Mouse (Mus musculus) heart, postnatal 25 days (tissue): Measurements from ENCODE around the gene Cacna2d3. TPM values are rescaled to one million over a fixed set of nuclear protein-coding genes. Genes with fewer than 3 reads are reported as not detected.

Experiments used
- DNase-seq: peaks from one replicate; pipeline ENCODE4 v3.0.0; 2022; ENCODE audit warnings: low spot score
- intact Hi-C: fragments of 180-260 bp; cut with DNase I; formaldehyde crosslinking; loops from one replicate; pipeline ENCODE4 v1.15.1; 2025
- total RNA-seq, 2 experiments: library from RNA; stranded (reverse); gene quantifications; 2 replicates each; pipeline ENCODE4 v1.2.3; 2021

Cacna2d3 gene
- total RNA-seq, 2 experiments from 2014 or later: 0.31 to 0.60 TPM

DNA sequence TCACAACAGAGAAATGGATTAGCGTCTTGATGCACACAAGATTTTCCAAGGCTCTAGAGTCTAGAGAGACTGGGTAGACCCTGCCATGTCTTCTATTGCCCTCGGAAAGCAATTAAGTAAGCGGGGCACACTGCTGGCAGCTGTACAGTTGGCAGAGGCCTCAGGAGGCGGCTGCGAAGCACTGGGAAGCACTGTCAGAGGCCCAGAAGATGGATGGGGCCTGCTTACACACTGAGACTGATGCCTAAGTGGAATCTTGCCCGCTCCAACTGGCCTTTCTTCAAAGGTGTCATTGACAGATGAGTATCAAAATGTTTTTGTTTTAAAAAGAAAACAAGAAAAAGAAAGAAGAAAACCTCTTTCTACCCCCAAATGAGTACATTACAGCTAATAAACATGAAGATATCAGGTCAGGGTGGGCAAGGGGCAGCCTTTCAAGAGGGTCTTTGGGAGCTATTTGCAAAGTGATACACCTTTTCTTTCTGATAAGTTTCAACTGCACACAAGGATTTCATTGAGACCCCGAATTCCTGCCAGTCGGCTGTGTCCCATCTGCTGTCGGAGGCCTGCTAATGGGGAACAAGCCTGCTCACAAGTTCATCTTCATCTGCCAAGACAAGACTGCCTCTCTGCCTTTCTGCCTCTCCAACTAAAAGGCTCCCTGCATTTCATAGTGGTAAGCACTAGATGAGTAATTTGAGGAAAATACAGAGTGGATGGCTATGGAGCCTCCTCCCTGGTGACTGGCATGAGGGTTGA lies 680.9 kb downstream of the Cacna2d3 start:
- no peak for DNase-seq
- intact Hi-C loops: no loop called here

DNA sequence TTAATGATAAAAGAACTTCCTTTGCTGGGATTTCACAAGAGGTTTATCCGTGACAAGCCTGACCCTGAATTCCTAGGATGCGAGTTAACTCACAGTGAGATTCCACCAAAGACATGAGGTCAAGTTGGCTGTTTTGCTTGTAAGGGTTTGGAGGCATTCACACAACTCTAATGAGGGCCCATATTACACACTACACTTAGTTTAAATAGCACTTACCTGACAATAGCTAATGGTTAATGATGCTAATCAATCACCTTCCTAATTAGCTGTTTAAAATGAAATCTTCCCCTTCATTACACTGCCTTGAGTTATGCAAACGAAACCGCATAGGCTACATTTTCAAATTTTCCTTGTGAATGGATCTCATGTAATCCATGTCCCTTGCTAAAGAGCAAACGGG lies 683.4 kb downstream of the Cacna2d3 start:
- intact Hi-C loops: no loop called here
- no peak for DNase-seq

DNA sequence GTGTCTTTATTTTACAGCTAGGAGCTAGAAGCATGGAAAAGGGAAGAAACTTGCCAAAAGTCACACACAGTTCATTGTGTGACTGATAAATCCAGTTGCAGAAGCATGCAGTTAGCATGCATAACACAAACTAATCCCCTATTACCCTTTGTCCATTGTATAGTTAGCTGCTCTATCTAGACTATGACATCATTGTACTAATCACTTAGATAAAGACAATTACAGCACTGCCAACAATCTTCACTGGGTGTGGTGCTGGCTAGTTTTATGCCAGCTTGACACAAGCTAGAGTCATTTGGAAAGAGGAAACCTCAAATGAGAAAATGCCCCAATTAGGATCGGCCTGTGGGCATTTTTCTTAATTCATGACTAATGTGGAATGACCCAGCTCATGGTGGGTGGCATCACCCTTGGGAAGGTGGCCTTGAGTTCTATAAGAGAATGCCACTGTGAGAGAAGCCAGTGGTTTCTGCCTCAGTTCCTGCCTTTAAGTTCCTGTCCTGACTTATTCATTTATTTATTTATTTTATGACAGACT lies 689.7 kb downstream of the Cacna2d3 start:
- intact Hi-C loops: no loop called here
- DNase-seq: no peak

DNA sequence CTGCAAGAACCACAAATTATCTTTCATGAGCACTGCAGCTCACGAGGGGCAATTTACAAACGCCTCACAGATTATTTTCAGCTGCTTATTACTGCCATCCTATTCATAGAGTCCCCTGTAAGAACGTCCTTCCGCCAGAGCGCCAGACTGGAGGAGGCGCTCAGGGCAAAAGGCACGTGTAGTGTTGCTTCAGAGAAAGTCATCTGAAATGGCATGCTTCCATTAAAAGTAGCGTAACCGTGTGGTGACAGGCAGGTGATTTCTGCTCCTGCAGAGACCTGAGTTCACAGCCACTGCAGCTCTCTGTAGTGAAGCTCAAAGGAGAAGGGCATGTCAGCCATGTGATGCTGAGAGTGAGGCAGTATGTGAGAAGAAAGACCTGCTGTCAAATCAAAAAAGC lies 691.1 kb downstream of the Cacna2d3 start:
- intact Hi-C loops: no loop called here
- DNase-seq: no peak

DNA sequence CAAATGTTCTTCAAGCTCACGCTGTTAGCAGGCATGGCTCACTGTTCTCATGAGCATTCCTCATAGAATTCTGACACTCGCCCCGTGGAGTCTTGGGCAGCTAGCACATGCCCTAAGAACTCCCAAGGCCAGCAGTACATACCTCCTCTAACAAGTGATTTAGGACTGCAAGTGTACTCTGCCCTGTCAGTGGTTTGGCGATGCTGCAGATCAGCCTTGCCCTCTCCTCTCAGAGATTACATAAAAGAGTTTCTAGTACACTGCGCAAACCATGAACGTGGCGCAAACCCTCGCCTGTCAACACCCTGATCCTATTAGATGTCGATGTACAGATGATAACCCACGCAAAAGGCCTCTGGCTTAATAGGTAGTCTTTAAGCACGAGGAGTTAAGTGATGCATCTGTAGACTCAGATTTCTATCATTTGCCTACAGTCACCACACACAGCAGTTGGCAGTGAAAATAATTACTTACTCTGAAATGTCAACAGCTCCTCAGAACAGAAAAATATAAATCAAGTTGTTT lies 691.7 kb downstream of the Cacna2d3 start:
- intact Hi-C loops: no loop called here
- DNase-seq: no peak

DNA sequence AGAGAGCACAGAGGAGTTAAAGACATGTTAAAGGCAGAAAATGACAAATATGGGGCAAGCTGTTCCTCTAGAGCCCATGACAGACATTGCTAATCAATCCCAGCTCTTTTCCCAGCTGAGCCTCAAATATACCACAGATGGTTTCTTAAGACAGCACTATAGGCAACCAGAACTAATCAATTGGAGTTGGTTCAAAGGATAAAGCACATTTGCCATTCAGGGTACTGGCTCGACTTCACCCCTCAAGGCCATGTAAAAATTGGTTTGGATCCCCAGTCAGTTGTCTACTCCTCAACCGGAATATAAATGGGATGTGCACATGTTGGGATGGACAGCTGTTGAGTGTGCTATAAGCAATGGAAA lies 692.6 kb downstream of the Cacna2d3 start:
- DNase-seq: no peak
- intact Hi-C loops: no loop called here

DNA sequence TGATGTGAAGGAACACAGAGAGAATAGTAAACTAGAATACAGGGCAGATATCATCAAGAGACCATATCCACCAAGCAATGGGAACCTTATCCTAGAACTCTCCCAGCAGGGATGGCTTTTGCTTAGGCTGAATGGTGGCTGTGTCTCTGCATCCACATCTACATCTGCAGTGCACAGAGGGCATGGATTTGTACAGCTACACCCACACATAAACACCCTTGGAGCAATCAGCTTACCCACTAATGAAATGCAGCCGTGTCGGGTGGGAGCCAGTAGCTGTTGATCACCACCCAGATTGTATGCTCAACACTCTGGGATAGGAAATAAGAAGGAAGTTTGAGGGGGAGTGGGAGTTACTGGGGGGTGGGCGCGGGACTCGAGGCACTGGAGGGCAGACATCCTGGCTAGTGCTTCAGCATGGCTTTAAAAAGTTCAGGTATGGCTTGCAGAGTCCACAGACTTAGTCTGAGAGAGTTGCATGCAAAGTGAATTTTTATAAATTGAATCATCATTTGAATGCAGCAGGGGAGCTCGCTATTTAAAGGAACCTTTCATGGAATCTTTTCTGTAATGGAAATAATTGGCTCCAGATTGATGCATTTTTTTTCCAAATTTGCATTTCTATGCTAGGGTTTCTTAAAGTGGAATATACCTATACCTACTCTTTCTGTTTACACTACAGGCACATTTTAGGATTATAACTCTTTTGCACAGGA lies 693.1 kb downstream of the Cacna2d3 start:
- no peak for DNase-seq

DNA sequence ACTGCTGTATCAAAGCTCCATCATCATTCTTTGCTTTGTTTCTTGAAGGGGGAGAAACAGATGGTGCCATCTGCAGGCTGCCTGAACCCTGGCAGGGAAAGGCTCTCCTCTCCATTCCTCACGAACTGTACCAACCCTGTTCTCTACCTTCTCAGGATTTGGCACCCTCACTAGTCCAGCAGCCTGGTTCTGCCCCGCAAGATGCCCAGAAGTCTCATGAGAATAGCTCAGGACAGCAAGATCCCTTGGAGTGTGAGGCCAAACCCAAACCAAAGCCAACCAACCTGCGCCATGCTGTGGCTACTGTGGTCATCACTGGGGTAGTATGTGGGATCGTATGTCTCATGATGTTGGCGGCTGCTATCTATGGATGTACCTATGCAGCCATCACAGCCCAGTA lies 694.4 kb downstream of the Cacna2d3 start:
- no peak for DNase-seq

More for the DNA sequence above, 693.1 kb downstream of the Cacna2d3 start:
- intact Hi-C loops: no loop called here

DNA sequence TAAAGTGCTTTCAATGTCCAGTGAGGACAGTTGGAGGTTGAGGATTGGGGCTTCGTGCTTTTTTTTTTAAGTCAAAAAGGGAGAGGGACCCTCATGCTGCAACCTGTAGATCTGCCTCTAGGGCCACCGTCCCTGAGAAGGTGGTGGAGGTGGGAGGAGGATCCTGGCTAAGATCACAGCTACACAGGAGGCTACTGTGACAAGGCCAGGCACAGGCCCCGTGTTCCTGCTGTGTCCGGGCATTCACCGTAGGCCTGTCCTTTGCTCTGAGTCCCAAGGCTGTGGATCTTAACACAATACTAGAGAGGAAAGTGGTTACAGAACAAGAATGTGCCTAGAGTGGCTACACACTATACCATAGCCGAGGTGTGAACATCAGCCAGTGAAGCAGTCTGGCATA lies 696.3 kb downstream of the Cacna2d3 start:
- intact Hi-C loops: no loop called here
- DNase-seq: no peak

More for the DNA sequence above, 694.4 kb downstream of the Cacna2d3 start:
- intact Hi-C loops: no loop called here

DNA sequence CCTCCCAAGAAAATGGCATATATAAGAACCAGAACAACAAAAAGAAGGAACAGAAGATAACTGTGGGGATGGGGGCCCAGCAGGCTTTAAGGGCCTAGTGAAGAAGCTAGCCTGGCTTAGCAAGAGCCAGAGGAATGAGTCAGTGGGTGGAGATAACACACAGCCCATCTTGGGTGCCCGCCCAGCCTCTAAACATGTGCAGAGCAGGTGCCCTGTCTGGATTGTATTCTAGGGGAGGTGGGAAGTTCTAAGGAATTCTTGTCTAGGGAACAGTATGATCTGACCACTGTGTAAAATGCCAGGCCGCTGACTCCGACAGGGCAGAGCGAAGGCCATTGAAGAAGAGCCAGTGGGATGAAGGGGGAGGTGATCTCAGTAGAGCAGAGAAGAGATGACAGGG lies 698.4 kb downstream of the Cacna2d3 start:
- intact Hi-C loops: no loop called here
- no peak for DNase-seq

DNA sequence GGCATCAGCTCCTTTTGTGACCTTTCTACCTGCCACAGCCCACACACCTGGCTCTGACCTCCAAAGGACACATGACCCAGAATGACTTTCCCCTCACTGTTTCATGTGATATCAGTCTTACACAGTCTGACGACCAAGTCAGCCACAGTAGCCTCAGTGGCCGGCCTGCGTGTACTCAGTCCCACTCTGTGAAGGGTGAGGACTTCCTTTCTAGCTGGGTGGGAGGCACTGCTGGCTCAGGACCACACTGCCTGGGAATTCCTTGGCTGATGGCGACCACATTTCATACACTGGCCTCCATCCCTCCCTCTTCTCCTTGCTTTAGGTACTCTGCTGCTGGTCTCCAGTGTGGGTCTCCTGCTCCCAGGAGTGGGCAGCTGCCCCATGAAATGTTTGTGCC lies 700.4 kb downstream of the Cacna2d3 start:
- no peak for DNase-seq
- intact Hi-C loops: no loop called here

DNA sequence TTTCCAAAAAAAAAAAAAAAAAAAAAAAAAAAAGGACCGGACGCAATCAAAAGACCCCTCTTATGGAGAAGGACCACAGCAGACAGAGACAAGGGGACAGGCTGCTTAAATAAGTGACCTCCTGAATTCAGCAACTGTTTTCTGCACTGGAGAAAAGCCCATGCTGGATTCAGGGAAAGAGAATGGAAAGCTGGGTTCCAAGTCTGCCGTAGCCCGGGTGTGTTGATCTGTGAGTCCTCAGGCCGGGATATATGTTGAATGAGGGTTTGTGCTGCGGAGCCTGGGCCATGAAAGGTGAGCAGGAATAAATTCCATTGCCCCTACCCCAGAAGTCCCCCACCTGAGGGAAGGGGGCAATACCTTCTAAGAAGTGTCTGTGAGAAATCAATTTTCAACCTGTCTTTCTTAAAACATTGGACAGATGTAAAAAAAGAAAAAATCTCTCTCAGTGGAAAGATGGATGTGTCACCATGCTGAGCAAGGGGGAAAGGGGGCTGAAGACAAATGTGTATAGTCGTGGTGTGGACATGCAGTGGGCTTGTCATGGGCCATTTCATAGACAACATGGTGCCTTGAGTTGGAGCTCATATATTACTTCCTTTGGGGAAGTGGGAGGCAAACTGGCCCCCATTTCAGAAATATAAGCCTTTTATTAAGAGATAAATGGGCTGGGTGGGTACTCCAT lies 703.2 kb downstream of the Cacna2d3 start:
- intact Hi-C loops: no loop called here
- no peak for DNase-seq

DNA sequence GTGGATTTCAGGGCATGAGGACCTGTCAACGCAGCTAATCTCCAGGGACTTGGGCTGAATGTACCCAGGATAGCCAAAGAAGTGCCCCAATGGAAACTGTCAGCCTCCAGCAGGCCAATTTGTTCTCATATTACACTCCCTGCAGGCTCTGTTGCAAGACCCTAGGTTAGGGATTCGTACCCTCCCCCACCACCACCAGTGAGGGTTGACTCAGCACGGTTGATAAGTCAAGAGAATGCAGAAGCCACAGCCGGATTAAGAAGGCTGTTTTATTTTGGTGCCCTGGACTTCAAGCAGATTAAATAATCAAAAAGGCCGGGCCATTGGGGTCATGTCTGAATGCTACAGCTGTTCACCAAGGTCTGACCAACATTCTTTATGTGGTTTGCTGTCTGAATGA lies 703.8 kb downstream of the Cacna2d3 start, which contains the start of gene Lrtm1:
Gene Lrtm1, plus strand, starts transcription at position 326 of the 400 bp plus-strand sequence.
- intact Hi-C loops: no loop called here
- DNase-seq: peak; percentile 19

DNA sequence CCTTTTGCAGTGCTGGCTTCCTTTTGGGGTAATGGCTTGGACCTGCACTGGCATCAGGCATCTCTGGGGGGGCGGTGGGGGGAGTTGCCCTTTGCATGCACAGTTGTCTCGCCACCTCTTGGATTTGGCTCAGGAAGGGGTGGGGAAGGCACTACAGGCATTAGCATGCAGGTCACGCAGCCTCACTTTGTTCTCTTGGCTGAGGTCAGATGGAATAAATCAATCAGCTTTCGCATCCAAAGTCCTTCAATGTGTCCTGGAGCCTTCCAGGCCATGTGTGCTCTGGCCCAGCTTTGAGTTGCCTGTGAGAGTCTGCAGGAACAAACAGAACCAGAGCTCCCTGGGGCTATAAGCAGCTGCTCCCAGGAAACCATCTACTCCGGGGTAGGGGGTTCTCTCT lies 705.8 kb downstream of the Cacna2d3 start:
- intact Hi-C loops: no loop called here
- no peak for DNase-seq

DNA sequence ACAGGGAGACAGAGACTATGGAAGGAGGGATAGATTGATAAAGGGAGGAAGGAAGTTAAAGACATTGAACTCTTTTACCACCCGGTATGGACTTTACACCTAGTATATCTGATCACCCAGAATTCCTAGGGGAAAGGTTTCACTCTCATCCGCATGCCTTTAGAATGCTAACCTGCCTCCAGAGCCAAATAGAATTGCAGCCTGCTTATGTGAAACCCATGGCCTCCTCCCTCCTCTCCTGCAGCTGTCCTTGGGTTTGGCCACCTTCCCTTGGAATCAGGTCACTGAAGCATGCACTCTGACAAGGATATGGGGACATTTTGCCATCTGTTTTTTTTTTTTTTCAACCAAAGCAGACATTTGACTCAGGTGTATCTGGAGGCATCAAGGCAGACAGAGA lies 707.0 kb downstream of the Cacna2d3 start:
- DNase-seq: no peak
- intact Hi-C loops: no loop called here

DNA sequence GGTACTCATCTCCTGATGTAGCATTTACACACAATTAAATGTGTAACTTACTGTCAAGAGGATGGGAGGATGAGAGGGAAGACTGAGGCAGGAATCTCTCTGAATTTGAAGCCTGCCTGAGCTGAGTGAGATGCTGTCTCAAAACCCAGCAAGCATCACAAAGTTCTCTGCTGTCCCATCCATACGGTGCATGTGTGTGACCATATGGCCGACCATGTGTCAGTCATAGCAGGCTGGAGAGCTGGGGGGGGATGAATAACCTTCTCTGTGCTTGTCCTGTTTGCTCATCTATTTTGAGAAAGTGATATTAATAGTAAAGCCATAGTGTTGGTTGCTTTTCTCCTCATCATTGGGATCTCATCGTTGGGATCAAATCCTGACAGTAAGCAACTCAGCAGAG lies 708.5 kb downstream of the Cacna2d3 start:
- no peak for DNase-seq
- intact Hi-C loops: no loop called here

DNA sequence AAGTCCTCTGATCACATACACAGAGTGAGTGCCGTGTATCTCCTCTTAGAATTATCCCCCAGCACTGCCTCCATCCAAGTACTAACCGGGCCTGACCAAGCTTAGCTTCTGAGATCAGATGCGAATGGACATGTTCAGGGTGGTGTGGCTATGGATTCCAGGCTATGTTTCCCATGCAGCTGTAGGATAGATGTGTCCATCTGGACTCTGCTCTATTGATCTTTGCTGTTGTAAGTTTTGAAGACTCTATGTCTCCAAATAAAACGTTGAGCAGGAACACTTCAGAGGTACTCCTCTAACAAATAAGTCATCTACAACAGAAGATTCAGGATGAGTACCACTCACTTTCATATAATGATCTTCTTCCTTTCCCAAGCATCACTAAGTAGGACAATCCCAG lies 712.0 kb downstream of the Cacna2d3 start:
- no peak for DNase-seq
- intact Hi-C loops: no loop called here

DNA sequence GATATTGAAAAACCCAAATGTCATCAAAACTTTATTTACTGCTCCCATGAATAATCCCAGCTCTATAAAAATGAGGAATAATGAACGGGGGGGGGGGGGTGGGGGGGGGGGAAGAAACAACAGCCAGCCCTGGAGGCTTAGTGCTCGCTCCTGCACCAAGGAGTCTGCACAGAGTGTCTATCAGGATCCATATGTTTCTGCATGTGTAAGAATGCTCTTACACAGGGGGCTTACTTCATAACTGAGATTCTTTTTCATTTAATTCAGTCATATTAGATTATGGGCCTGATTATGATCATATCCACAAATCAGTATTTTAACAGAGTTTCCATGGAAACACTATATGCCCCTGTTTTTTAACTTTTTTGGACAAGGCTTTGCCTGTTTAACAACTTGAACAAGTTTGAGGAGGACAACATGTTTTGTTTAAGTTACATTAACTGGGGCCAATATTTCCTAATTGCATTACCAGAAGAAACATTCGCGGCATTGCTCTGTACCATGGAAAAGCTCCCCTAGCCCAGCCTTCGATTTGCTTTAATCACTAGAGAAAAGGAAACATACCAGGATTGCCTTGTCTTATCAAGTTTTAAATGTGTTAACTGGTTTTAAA lies 716.3 kb downstream of the Cacna2d3 start:
- DNase-seq: no peak
- intact Hi-C loops: no loop called here

DNA sequence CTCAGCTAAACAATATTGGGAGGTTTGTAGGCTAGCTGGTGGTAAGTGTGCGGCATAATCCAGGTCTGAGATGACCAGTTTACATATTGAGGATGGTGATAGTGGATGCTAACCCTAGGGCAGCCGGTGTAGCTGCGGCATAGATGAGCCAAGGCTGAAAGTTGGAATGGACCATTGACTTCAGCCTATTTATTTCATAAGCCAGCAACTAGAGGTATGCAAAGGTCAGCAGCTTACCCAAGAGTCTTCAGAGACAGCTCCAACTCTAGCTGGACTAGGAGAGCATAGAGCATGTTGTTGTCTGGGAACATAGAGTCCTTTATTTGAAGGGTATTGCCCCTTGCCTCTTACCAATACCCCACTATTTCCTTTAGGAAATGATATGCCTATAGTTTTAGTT lies 725.1 kb downstream of the Cacna2d3 start:
- DNase-seq: no peak
- intact Hi-C loops: no loop called here

DNA sequence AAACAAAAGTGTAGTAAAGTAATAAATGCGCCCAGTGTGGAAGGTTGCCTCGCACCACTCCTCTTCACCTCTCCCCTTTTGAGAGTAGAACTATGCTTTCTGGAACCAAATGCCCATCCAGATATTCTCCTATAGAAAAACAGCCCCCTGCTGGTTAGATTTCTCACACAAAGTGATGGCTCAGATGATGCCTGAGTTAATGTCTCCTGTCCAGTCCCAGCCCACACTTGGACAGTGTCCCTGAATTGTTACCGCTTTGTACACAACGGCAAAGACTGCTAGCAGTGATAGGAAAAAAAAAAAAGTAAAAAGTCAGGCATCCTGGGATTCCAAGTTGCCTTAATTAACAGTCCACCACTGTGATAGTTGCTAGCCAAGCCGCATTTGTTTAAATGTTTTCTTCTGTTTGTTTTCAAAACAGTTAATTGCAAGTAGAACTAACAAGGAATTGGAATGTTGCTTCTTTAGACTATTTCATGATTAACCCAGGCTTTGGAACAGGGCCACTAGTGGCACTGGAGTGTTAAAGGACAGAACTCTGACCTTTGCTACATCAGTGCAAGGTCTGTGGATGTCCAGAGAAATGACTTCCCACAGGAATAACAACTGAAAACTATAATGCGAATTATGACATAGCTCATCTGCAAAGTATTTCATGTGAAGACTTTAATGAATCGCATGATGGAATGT lies 733.3 kb downstream of the Cacna2d3 start:
- DNase-seq: no peak
- intact Hi-C loops: no loop called here
